Mouse (Mus musculus) liver, adult 2 months (tissue): ENCODE data around the gene Olfr557. TPM values are rescaled to one million over a fixed set of nuclear protein-coding genes. Genes with fewer than 3 reads are reported as not detected.

Experiments
- DNase-seq: peaks from one replicate; pipeline ENCODE4 v3.0.0-alpha.2; 2011; ENCODE audit warnings: low read depth, low spot score; ENCODE audit errors: extremely low read depth
- H3K27ac ChIP-seq: fragments of 200-500 bp; replicated peaks from 2 replicates; pipeline ENCODE4 v1.5.1; 2012; ENCODE audit warnings: low read depth, mild to moderate bottlenecking, control low read depth, inconsistent platforms, low read length; ENCODE audit not compliant: insufficient read depth
- H3K27me3 ChIP-seq: fragments of 200-500 bp; 2 replicates; pipeline ENCODE4 v1.6.1; 2012; ENCODE audit warnings: mild to moderate bottlenecking, moderate library complexity, low read length, inconsistent platforms; ENCODE audit not compliant: control insufficient read depth, insufficient read depth
- H3K36me3 ChIP-seq: fragments of 200-500 bp; 2 replicates; pipeline ENCODE4 v1.6.1; 2012; ENCODE audit warnings: low read length, inconsistent platforms; ENCODE audit not compliant: control insufficient read depth, insufficient read depth
- H3K4me1 ChIP-seq: fragments of 200-500 bp; 2 replicates; pipeline ENCODE4 v1.6.1; 2011; ENCODE audit warnings: low read length; ENCODE audit not compliant: control insufficient read depth, insufficient read depth
- H3K4me3 ChIP-seq: fragments of 200-500 bp; 2 replicates; pipeline ENCODE4 v1.5.1; 2011; ENCODE audit warnings: low read depth, mild to moderate bottlenecking, control low read depth, low read length, moderate library complexity; ENCODE audit not compliant: insufficient read depth
- H3K79me2 ChIP-seq: fragments of 200-500 bp; 2 replicates; pipeline ENCODE4 v1.6.1; 2012; ENCODE audit warnings: inconsistent platforms, mild to moderate bottlenecking, low read length, moderate library complexity; ENCODE audit not compliant: control insufficient read depth, insufficient read depth
- H3K9ac ChIP-seq: fragments of 200-500 bp; 2 replicates; pipeline ENCODE4 v1.6.1; 2012; ENCODE audit warnings: low read depth, mild to moderate bottlenecking, control low read depth, inconsistent platforms, low read length
- CTCF ChIP-seq: fragments of 200-500 bp; IDR thresholded peaks from 2 replicates; pipeline ENCODE4 v1.5.1; 2011; ENCODE audit warnings: low read depth, low read length, control low read depth
- POLR2A ChIP-seq: fragments of 200-500 bp; IDR thresholded peaks from 2 replicates; pipeline ENCODE4 v1.6.1; 2011; ENCODE audit warnings: low read length, control low read depth; ENCODE audit not compliant: insufficient read depth; ENCODE audit errors: extremely low read depth
- WGBS: fragments of 180-500 bp; shearing (Covaris S2); methylation state at CpG from one replicate; pipeline ENCODE4 v1.1.7; 2018; 5-methylcytosine and 5-hydroxymethylcytosine counted together
- polyA plus RNA-seq: library from polyadenylated mRNA; depleted of rRNA; stranded (reverse); fragments of >200 nt; gene quantifications from 2 replicates; pipeline ENCODE4 v1.2.3, GENCODE M21; 2012; rRNA removed
- total RNA-seq: library from RNA; depleted of rRNA; stranded (reverse); fragments of >200 nt; gene quantifications from 2 replicates; pipeline ENCODE4 v1.2.3, GENCODE M21; 2014; rRNA removed

Olfr557 gene
- total and polyA plus RNA-seq, 2 experiments, result not detected

DNA sequence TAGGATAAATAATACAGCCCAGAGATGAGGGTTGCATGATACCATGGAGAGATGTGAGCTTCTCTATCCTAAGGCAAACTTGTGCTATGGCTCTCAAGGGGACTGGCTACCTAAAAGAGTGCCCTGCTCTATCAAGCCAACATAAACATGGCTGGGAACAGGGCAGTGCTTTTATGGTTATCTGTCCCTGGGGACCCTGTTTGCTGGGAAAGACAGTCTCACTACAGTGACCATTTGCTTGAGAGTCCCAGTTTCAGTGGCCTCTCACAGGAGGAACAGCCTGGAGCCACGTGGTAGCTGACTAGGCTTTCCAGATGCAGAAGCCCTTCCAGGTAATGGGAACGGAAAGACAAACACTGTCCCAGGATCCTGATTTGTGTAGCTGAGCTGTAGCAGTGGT, 42.0 kb downstream of the Olfr557 start:
- TF ChIP-seq POLR2A (no peak), CTCF (no peak)
- no peak overlapping the region for H3K9ac ChIP-seq
- no peaks in the 10 kb centered on the region for H3K4me1 ChIP-seq
- no peak overlapping the region for H3K27ac ChIP-seq
- 49% methylated on average over 2 of the region's 2 CpGs for WGBS
- no peaks in the 10 kb centered on the region for H3K27me3 ChIP-seq
- H3K4me3 ChIP-seq, result no peak overlapping the region
- H3K36me3 ChIP-seq, result no peaks in the 10 kb centered on the region
- DNase-seq, result no peak
- no peaks in the 10 kb centered on the region for H3K79me2 ChIP-seq

Other genes with a start within 250 kb of the Olfr557 start
- gene Olfr543, start 214.2 kb upstream of the Olfr557 start, total RNA-seq, result not detected in 2 replicates
- gene Olfr543, start 214.2 kb upstream of the Olfr557 start, polyA plus RNA-seq, result not detected in 2 replicates
- gene Olfr544, start 207.6 kb upstream of the Olfr557 start, total RNA-seq, result not detected in 2 replicates
- not detected in 2 replicates for gene Olfr544, start 207.6 kb upstream of the Olfr557 start, polyA plus RNA-seq
- not detected in 2 replicates for gene Olfr545, start 196.3 kb upstream of the Olfr557 start, total RNA-seq
- gene Olfr545, start 196.3 kb upstream of the Olfr557 start, polyA plus RNA-seq, result not detected in 2 replicates
- not detected in 2 replicates for gene Olfr547, start 161.2 kb upstream of the Olfr557 start, total RNA-seq
- gene Olfr547, start 161.2 kb upstream of the Olfr557 start, polyA plus RNA-seq, result not detected in 2 replicates
- not detected in 2 replicates for gene Olfr548-ps1, start 155.0 kb upstream of the Olfr557 start, total RNA-seq
- not detected in 2 replicates for gene Olfr548-ps1, start 155.0 kb upstream of the Olfr557 start, polyA plus RNA-seq
- not detected in 2 replicates for gene Olfr549, start 146.0 kb upstream of the Olfr557 start, total RNA-seq
- gene Olfr549, start 146.0 kb upstream of the Olfr557 start, polyA plus RNA-seq, result not detected in 2 replicates
- gene Trim21, start 130.4 kb upstream of the Olfr557 start, total RNA-seq, result 8.3 and 10.1 TPM in 2 replicates
- 3.0 and 3.6 TPM in 2 replicates for gene Trim21, start 130.4 kb upstream of the Olfr557 start, polyA plus RNA-seq
- not detected in 2 replicates for gene Olfr550, start 124.5 kb upstream of the Olfr557 start, total RNA-seq
- not detected in 2 replicates for gene Olfr550, start 124.5 kb upstream of the Olfr557 start, polyA plus RNA-seq
- gene Olfr551, start 104.0 kb upstream of the Olfr557 start, total RNA-seq, result not detected in 2 replicates
- not detected in 2 replicates for gene Olfr551, start 104.0 kb upstream of the Olfr557 start, polyA plus RNA-seq
- not detected in 2 replicates for gene Olfr552, start 98.1 kb upstream of the Olfr557 start, total RNA-seq
- not detected in 2 replicates for gene Olfr552, start 98.1 kb upstream of the Olfr557 start, polyA plus RNA-seq
- gene Olfr553, start 77.7 kb upstream of the Olfr557 start, total RNA-seq, result not detected in 2 replicates
- not detected in 2 replicates for gene Olfr553, start 77.7 kb upstream of the Olfr557 start, polyA plus RNA-seq
- gene Olfr554, start 57.5 kb upstream of the Olfr557 start, total RNA-seq, result not detected in 2 replicates
- not detected in 2 replicates for gene Olfr554, start 57.5 kb upstream of the Olfr557 start, polyA plus RNA-seq
- gene Olfr555, start 37.1 kb upstream of the Olfr557 start, total RNA-seq, result not detected in 2 replicates
- gene Olfr555, start 37.1 kb upstream of the Olfr557 start, polyA plus RNA-seq, result not detected in 2 replicates
- not detected in 2 replicates for gene Olfr556, start 31.0 kb upstream of the Olfr557 start, total RNA-seq
- not detected in 2 replicates for gene Olfr556, start 31.0 kb upstream of the Olfr557 start, polyA plus RNA-seq
- gene Trim68, start 8.6 kb upstream of the Olfr557 start, total RNA-seq, result 2.3 and 3.0 TPM in 2 replicates
- gene Trim68, start 8.6 kb upstream of the Olfr557 start, polyA plus RNA-seq, result 2.7 and 4.7 TPM in 2 replicates
- 0.07 TPM in 1 of 2 replicates, not detected in the other for gene Olfr558, start 6.3 kb downstream of the Olfr557 start, total RNA-seq
- 0.02 TPM in 2 replicates for gene Olfr558, start 6.3 kb downstream of the Olfr557 start, polyA plus RNA-seq
- not detected in 2 replicates for gene Olfr33, start 23.2 kb downstream of the Olfr557 start, total RNA-seq
- gene Olfr33, start 23.2 kb downstream of the Olfr557 start, polyA plus RNA-seq, result not detected in 2 replicates
- not detected in 2 replicates for gene Olfr559, start 31.6 kb downstream of the Olfr557 start, total RNA-seq
- gene Olfr559, start 31.6 kb downstream of the Olfr557 start, polyA plus RNA-seq, result not detected in 2 replicates
- gene Olfr560, start 63.5 kb downstream of the Olfr557 start, total RNA-seq, result not detected in 2 replicates
- not detected in 2 replicates for gene Olfr560, start 63.5 kb downstream of the Olfr557 start, polyA plus RNA-seq
- gene Olfr78, start 63.6 kb downstream of the Olfr557 start, total RNA-seq, result 0.09 TPM in 1 of 2 replicates, not detected in the other
- gene Olfr78, start 63.6 kb downstream of the Olfr557 start, polyA plus RNA-seq, result not detected in 2 replicates
- not detected in 2 replicates for gene Olfr561, start 75.3 kb downstream of the Olfr557 start, total RNA-seq
- gene Olfr561, start 75.3 kb downstream of the Olfr557 start, polyA plus RNA-seq, result not detected in 2 replicates
- gene Olfr564, start 107.6 kb downstream of the Olfr557 start, total RNA-seq, result not detected in 2 replicates
- not detected in 2 replicates for gene Olfr564, start 107.6 kb downstream of the Olfr557 start, polyA plus RNA-seq
- gene Olfr566, start 162.9 kb downstream of the Olfr557 start, total RNA-seq, result not detected in 2 replicates
- not detected in 2 replicates for gene Olfr566, start 162.9 kb downstream of the Olfr557 start, polyA plus RNA-seq
- gene Olfr568, start 181.2 kb downstream of the Olfr557 start, total RNA-seq, result not detected in 2 replicates
- gene Olfr568, start 181.2 kb downstream of the Olfr557 start, polyA plus RNA-seq, result not detected in 2 replicates
- not detected in 2 replicates for gene Olfr569, start 195.0 kb downstream of the Olfr557 start, total RNA-seq
- not detected in 2 replicates for gene Olfr569, start 195.0 kb downstream of the Olfr557 start, polyA plus RNA-seq
- not detected in 2 replicates for gene Olfr570, start 198.7 kb downstream of the Olfr557 start, total RNA-seq
- not detected in 2 replicates for gene Olfr570, start 198.7 kb downstream of the Olfr557 start, polyA plus RNA-seq
- gene Olfr571, start 221.6 kb downstream of the Olfr557 start, total RNA-seq, result not detected in 2 replicates
- gene Olfr571, start 221.6 kb downstream of the Olfr557 start, polyA plus RNA-seq, result not detected in 2 replicates
- not detected in 2 replicates for gene Olfr572, start 228.5 kb downstream of the Olfr557 start, total RNA-seq
- gene Olfr572, start 228.5 kb downstream of the Olfr557 start, polyA plus RNA-seq, result not detected in 2 replicates
- gene Olfr573-ps1, start 246.7 kb downstream of the Olfr557 start, total RNA-seq, result not detected in 2 replicates
- gene Olfr573-ps1, start 246.7 kb downstream of the Olfr557 start, polyA plus RNA-seq, result not detected in 2 replicates